Mouse (Mus musculus) MN1 (cell line): Measurements from ENCODE around the gene Nudt15.

Experiments used
- DNase-seq: peaks from one replicate; pipeline ENCODE4 v3.0.0-alpha.2; 2016; ENCODE audit warnings: low spot score

Gene Nudt15

GRCm38 (mm10) chr14:73507702-73508376 is 40.2 kb downstream of the Nudt15 start:
- no peak for DNase-seq

- no peak for DNase-seq
Measured at GRCm38 (mm10) chr14:73507200-73507599, 40.8 kb downstream of the Nudt15 start.

GRCm38 (mm10) chr14:73506283-73506682 is 41.8 kb downstream of the Nudt15 start:
- no peak for DNase-seq

- peak; percentile 22 for DNase-seq
Measured at GRCm38 (mm10) chr14:73503237-73503933, 44.7 kb downstream of the Nudt15 start.

GRCm38 (mm10) chr14:73502591-73503184 is 45.4 kb downstream of the Nudt15 start:
- peak; percentile 46 for DNase-seq

- DNase-seq, result no peak
Measured at GRCm38 (mm10) chr14:73501721-73502120, 46.3 kb downstream of the Nudt15 start.

GRCm38 (mm10) chr14:73501283-73501682 is 46.8 kb downstream of the Nudt15 start:
- no peak for DNase-seq

- no peak for DNase-seq
Measured at GRCm38 (mm10) chr14:73495753-73496152, 52.3 kb downstream of the Nudt15 start.

- no peak for DNase-seq
Measured at GRCm38 (mm10) chr14:73494122-73494521, 53.9 kb downstream of the Nudt15 start.

- no peak for DNase-seq
Measured at GRCm38 (mm10) chr14:73493356-73493755, 54.7 kb downstream of the Nudt15 start.

GRCm38 (mm10) chr14:73486641-73487040 is 61.4 kb downstream of the Nudt15 start:
- no peak for DNase-seq

GRCm38 (mm10) chr14:73484366-73485110 is 63.5 kb downstream of the Nudt15 start:
- no peak for DNase-seq

GRCm38 (mm10) chr14:73483516-73484229 is 64.4 kb downstream of the Nudt15 start:
- no peak for DNase-seq

GRCm38 (mm10) chr14:73479771-73480170 is 68.3 kb downstream of the Nudt15 start:
- DNase-seq, result no peak

- no peak for DNase-seq
Measured at GRCm38 (mm10) chr14:73478321-73478720, 69.7 kb downstream of the Nudt15 start.

- DNase-seq, result no peak
Measured at GRCm38 (mm10) chr14:73477077-73477476, 71.0 kb downstream of the Nudt15 start.

GRCm38 (mm10) chr14:73476361-73476934 is 71.6 kb downstream of the Nudt15 start:
- no peak for DNase-seq

- DNase-seq, result no peak
Measured at GRCm38 (mm10) chr14:73475506-73475905, 72.5 kb downstream of the Nudt15 start.

- DNase-seq, result peak; percentile 65
Measured at GRCm38 (mm10) chr14:73474636-73475093, 73.4 kb downstream of the Nudt15 start.

GRCm38 (mm10) chr14:73473670-73474460 is 74.2 kb downstream of the Nudt15 start:
- DNase-seq, result peak; percentile 86

GRCm38 (mm10) chr14:73472205-73472604 is 75.8 kb downstream of the Nudt15 start:
- no peak for DNase-seq
